Mouse (Mus musculus): ENCODE measurements around the gene Meox1.
A peak's percentile ranks its signal among the peaks of the same experiment; 100 is the strongest.

Meox1 gene

GRCm38 (mm10) chr11:101855950-101856712, 38.0 kb downstream of the Meox1 start:
- Histone ChIP-seq H3K4me1 (replicated peaks; ENCODE audit: low read depth, low read length) (peaks cover 3% of the 10 kb centered on the region; the same call in 1 of the 2 replicates), H3K36me3 (ENCODE audit: insufficient read depth, low read length) (no peaks in the 10 kb centered on the region), H3K27me3 (ENCODE audit: insufficient read depth, low read length) (no peaks in the 10 kb centered on the region), H3K9me3 (ENCODE audit: low read length) (no peaks in the 10 kb centered on the region), H3K4me3 (replicated peaks; ENCODE audit: low read length) (no peak overlapping the region)
- TF ChIP-seq POU5F1 (IDR thresholded peaks at IDR 0.05; ENCODE audit: borderline replicate concordance, low read length) = no peak
- no peak for TF ChIP-seq NANOG (IDR thresholded peaks at IDR 0.05; ENCODE audit: borderline replicate concordance, low read length)
- TF ChIP-seq CTCF (conservative IDR thresholded peaks at IDR 0.05; ENCODE audit: low read length) = no peak

- no peaks in the 10 kb centered on the region for H3K27me3 ChIP-seq (ENCODE audit: insufficient read depth, low read length)
- H3K9me3 ChIP-seq (ENCODE audit: low read length) = no peaks in the 10 kb centered on the region
- no peak for TF ChIP-seq POU5F1 (IDR thresholded peaks at IDR 0.05; ENCODE audit: borderline replicate concordance, low read length)
- no peak for TF ChIP-seq NANOG (IDR thresholded peaks at IDR 0.05; ENCODE audit: borderline replicate concordance, low read length)
- TF ChIP-seq CTCF (conservative IDR thresholded peaks at IDR 0.05; ENCODE audit: low read length) = no peak
- no peaks in the 10 kb centered on the region for H3K36me3 ChIP-seq (ENCODE audit: insufficient read depth, low read length)
- H3K4me3 ChIP-seq (replicated peaks; ENCODE audit: low read length) = no peak overlapping the region
- H3K4me1 ChIP-seq (replicated peaks; ENCODE audit: low read depth, low read length) = no peaks in the 10 kb centered on the region
These were observed 43.1 kb downstream of the Meox1 start for GRCm38 (mm10) chr11:101851042-101851441.

- TF ChIP-seq NANOG (IDR thresholded peaks at IDR 0.05; ENCODE audit: borderline replicate concordance, low read length) (no peak), POU5F1 (IDR thresholded peaks at IDR 0.05; ENCODE audit: borderline replicate concordance, low read length) (no peak), CTCF (conservative IDR thresholded peaks at IDR 0.05; ENCODE audit: low read length) (no peak)
- no peaks in the 10 kb centered on the region for H3K27me3 ChIP-seq (ENCODE audit: insufficient read depth, low read length)
- H3K36me3 ChIP-seq (ENCODE audit: insufficient read depth, low read length) = no peaks in the 10 kb centered on the region
- H3K4me3 ChIP-seq (replicated peaks; ENCODE audit: low read length) = no peak overlapping the region
- no peaks in the 10 kb centered on the region; the same call in 1 of the 2 replicates for H3K9me3 ChIP-seq (ENCODE audit: low read length)
- H3K4me1 ChIP-seq (replicated peaks; ENCODE audit: low read depth, low read length) = no peaks in the 10 kb centered on the region
These were observed 44.9 kb downstream of the Meox1 start for GRCm38 (mm10) chr11:101849286-101849685.

GRCm38 (mm10) chr11:101847509-101847908, 46.7 kb downstream of the Meox1 start:
- H3K9me3 ChIP-seq (ENCODE audit: low read length) = no peaks in the 10 kb centered on the region; the same call in 1 of the 2 replicates
- no peaks in the 10 kb centered on the region for H3K27me3 ChIP-seq (ENCODE audit: insufficient read depth, low read length)
- TF ChIP-seq NANOG (IDR thresholded peaks at IDR 0.05; ENCODE audit: borderline replicate concordance, low read length) (no peak), POU5F1 (IDR thresholded peaks at IDR 0.05; ENCODE audit: borderline replicate concordance, low read length) (no peak), CTCF (conservative IDR thresholded peaks at IDR 0.05; ENCODE audit: low read length) (no peak)

GRCm38 (mm10) chr11:101842773-101843163, 51.4 kb downstream of the Meox1 start:
- Histone ChIP-seq H3K4me1 (replicated peaks; ENCODE audit: low read depth, low read length) (0 out of 2 replicates have a peak, but pooled peaks cover 6% of the 10 kb centered on the region), H3K9me3 (ENCODE audit: low read length) (peaks cover 3% of the 10 kb centered on the region), H3K27me3 (ENCODE audit: insufficient read depth, low read length) (0 out of 2 replicates have a peak, but pooled peaks cover 3% of the 10 kb centered on the region), H3K4me3 (replicated peaks; ENCODE audit: low read length) (no peak overlapping the region), H3K36me3 (ENCODE audit: insufficient read depth, low read length) (no peaks in the 10 kb centered on the region)
- TF ChIP-seq CTCF (conservative IDR thresholded peaks at IDR 0.05; ENCODE audit: low read length) (no peak), POU5F1 (IDR thresholded peaks at IDR 0.05; ENCODE audit: borderline replicate concordance, low read length) (no peak), NANOG (IDR thresholded peaks at IDR 0.05; ENCODE audit: borderline replicate concordance, low read length) (no peak)

More at GRCm38 (mm10) chr11:101847509-101847908, 46.7 kb downstream of the Meox1 start:
- Histone ChIP-seq H3K36me3 (ENCODE audit: insufficient read depth, low read length) (no peaks in the 10 kb centered on the region), H3K4me1 (replicated peaks; ENCODE audit: low read depth, low read length) (0 out of 2 replicates have a peak, but pooled peaks cover 2% of the 10 kb centered on the region), H3K4me3 (replicated peaks; ENCODE audit: low read length) (no peak overlapping the region)

DNA sequence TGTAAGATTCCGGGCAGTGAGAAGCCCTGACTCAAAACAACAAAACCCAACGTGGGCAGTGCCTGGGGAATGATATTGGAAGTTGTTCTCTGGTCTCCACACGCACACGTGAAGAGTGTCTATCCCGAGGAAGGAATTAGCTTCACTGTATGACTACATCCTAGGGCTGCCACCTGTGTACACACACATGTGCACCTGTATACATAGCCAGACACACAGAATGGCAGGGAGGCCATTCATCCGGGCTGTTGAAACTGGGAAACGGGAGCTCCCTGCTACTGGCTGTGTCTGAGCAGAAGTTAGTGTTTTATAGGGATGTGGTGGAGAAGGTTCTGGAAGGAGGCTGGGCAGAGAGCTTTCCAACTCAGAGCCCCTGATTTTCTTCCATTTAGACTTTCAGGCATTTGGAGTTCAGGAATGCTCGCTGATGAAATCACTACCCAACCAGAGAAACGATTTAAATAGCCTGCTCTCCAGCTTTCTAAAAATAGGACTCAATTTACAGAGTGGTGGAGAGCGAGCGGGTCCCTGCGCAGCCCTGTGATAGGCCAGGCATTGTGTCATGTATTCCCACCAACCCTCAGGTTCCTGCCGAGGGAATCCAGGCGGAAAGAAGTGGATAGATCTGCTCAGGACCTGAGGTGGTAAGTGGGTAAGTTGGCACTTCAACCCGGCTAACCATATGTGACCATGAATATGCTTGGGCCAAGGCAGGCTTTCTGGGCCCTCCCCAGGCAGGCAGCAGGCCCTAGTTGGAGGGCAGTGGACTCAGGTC, 52.0 kb downstream of the Meox1 start:
- Histone ChIP-seq H3K4me1 (replicated peaks; ENCODE audit: low read depth, low read length) (0 out of 2 replicates have a peak, but pooled peaks cover 6% of the 10 kb centered on the region), H3K9me3 (ENCODE audit: low read length) (peaks cover 3% of the 10 kb centered on the region), H3K36me3 (ENCODE audit: insufficient read depth, low read length) (no peaks in the 10 kb centered on the region), H3K4me3 (replicated peaks; ENCODE audit: low read length) (no peak overlapping the region), H3K27me3 (ENCODE audit: insufficient read depth, low read length) (0 out of 2 replicates have a peak, but pooled peaks cover 3% of the 10 kb centered on the region)
- TF ChIP-seq NANOG (IDR thresholded peaks at IDR 0.05; ENCODE audit: borderline replicate concordance, low read length) (no peak), CTCF (conservative IDR thresholded peaks at IDR 0.05; ENCODE audit: low read length) (no peak), POU5F1 (IDR thresholded peaks at IDR 0.05; ENCODE audit: borderline replicate concordance, low read length) (no peak)

DNA sequence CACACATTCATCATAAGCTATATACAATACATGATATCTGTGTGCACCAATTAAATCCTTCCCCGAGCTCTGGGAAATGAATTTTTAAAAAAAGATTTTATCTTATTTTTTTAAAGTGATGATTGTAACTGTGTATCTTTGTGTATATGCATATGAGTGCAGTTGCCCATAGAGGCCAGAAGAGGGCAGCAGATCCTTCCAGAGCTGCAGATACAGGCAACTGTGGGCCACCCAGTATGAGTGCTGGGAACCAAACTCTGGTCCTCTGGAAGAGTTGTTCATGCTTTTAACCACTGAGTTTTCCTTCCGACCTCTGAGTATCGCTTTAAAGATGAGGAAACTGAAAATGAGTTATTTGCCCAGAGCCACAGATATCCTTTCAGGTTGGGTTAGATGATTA, 53.8 kb downstream of the Meox1 start:
- H3K9me3 ChIP-seq (ENCODE audit: low read length) = peaks cover 3% of the 10 kb centered on the region
- H3K4me1 ChIP-seq (replicated peaks; ENCODE audit: low read depth, low read length) = 0 out of 2 replicates have a peak, but pooled peaks cover 6% of the 10 kb centered on the region
- H3K4me3 ChIP-seq (replicated peaks; ENCODE audit: low read length) = no peak overlapping the region
- H3K27me3 ChIP-seq (ENCODE audit: insufficient read depth, low read length) = 0 out of 2 replicates have a peak, but pooled peaks cover 3% of the 10 kb centered on the region
- no peaks in the 10 kb centered on the region for H3K36me3 ChIP-seq (ENCODE audit: insufficient read depth, low read length)
- peak; percentile 60 for TF ChIP-seq CTCF (conservative IDR thresholded peaks at IDR 0.05; ENCODE audit: low read length)
- no peak for TF ChIP-seq NANOG (IDR thresholded peaks at IDR 0.05; ENCODE audit: borderline replicate concordance, low read length)
- TF ChIP-seq POU5F1 (IDR thresholded peaks at IDR 0.05; ENCODE audit: borderline replicate concordance, low read length) = no peak

DNA sequence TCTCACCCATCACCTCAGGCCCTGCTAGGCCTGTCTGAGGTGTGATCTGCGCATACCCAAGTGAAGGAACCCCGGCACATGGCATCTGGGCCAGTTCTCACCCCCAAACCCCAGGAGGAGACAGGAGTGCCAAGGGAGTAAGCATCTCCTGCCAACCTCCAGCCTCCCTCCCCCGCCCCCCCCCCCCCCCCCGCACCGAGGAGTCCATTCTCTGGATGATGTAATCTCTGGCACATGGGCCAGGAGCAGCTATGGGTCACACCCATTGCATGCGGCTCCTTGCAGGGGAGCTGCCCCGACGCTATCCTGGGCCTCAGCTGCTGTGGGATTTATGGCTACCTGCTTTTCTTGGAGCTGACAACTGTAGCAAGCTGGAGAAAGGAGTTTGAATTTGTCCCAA, 54.7 kb downstream of the Meox1 start:
- TF ChIP-seq POU5F1 (IDR thresholded peaks at IDR 0.05; ENCODE audit: borderline replicate concordance, low read length) (no peak), CTCF (conservative IDR thresholded peaks at IDR 0.05; ENCODE audit: low read length) (no peak), NANOG (IDR thresholded peaks at IDR 0.05; ENCODE audit: borderline replicate concordance, low read length) (no peak)
- Histone ChIP-seq H3K4me1 (replicated peaks; ENCODE audit: low read depth, low read length) (0 out of 2 replicates have a peak, but pooled peaks cover 6% of the 10 kb centered on the region), H3K9me3 (ENCODE audit: low read length) (peaks cover 3% of the 10 kb centered on the region), H3K36me3 (ENCODE audit: insufficient read depth, low read length) (no peaks in the 10 kb centered on the region), H3K4me3 (replicated peaks; ENCODE audit: low read length) (no peak overlapping the region), H3K27me3 (ENCODE audit: insufficient read depth, low read length) (0 out of 2 replicates have a peak, but pooled peaks cover 3% of the 10 kb centered on the region)

All from E14TG2a.4 (cell line).